Mouse (Mus musculus): ENCODE data around the gene Eva1b.
A peak's percentile ranks its signal among the peaks of the same experiment; 100 is the strongest.

Eva1b gene

DNA sequence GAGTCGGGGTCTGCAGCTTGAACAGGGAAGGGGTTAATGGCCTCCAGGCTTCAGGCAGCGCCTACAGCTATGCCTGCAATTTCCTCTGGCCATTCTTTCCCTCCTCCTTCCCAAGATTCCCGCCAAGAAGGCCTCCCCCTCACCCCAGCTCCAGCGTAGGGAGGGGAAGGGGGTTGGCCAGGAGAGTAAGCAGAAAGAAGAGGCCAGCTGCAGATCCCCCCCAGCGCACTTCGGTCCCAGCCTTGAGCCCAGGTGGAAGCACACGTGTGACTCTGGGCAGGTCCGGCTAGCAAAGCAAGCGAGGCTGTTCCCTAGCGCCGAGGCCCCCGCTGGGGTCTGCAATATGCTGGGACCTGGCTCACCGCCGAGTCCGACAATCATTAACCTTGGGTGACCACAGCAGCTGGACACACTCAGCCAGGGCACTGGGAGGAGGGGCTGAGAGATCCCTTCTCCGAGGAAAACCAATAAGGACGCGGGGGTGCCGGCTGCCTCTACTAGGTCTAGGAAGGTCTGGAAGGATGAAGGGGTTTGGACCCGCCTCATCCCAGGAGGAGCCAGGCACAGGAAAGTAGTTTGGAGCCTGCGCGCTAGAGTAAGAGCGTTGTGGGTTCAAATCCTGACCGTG is at the start of gene Eva1b:
TSS of gene Eva1b (plus strand) at position 212 of the 628 bp plus-strand sequence.
- DNase-seq = peak; percentile 86

DNA sequence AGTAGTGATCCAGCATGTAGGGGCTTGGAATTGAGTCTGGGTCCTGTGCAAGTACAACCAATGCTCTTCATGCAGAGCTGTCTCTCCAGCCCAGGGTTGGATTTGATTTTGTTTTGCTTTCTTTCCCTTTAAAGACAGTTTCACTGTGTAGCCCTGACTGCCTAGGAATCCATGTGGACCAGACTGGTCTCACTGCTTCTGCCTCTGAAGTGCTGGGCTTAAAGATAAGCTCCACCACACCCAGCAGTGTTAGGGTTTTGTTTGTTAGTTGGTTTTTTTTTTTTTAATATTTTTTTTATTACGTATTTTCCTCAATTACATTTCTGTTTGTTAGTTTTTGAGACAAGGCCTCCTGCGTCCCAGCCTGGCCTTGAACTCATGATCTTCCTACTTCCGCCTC is 48.2 kb upstream of the Eva1b start:
- DNase-seq = no peak

DNA sequence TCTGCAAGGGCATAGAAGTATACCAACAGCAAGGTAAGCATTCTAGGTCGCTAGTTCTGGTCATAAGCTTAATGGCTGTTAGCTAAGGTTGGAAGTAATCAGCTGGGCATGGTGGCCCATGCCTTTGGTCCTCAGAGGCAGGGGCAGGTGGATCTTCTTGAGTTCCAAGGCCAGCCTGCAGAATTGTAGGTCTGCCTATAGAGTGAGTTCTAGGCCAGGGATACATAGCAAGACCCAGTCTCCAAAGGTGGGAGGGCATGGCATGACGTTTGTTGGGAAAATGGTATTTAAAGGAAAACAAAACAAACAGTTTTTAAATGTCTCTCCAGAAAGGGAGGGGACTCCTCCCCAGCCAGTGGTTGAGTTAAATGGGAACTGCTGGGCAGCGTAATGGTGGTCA is 46.8 kb upstream of the Eva1b start:
- no peak for DNase-seq

DNA sequence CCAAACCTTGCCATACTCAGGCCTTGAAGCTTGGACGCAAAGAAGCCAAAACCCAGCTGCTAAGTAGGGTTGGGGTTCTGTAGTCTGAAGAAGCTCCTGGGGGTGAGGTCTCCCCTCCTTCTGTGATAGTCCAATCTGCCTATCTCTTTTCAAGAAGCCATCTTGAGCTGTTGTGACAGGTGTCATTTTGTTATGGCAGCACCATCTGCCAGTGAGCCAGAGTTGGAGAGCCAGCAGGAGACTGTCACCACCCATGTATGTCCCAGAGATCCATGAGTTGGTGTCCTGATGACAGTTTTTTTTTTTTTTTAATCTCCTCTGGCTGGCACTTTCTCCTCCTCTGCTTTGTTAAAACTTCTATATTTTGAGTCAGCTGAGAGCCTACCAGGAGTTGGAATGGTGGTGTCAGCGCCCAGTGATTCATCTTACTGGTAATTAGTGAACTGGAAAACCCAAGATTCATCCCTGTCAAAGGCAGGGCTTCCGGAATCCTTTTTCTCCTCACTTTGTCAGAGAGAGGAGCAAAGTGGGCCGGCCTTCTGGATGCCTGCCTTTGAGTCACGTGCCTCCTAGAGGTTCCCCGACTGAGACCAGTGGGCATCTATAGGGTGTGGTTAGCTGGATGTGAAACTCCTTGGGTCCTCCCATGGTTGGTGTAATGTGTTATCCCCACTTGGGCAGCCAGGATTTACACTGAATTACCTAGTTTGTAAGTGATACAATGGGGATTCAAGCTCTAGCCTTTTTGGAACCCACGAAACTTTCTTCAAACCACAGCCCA is 45.3 kb upstream of the Eva1b start:
- DNase-seq = peak; percentile 30

DNA sequence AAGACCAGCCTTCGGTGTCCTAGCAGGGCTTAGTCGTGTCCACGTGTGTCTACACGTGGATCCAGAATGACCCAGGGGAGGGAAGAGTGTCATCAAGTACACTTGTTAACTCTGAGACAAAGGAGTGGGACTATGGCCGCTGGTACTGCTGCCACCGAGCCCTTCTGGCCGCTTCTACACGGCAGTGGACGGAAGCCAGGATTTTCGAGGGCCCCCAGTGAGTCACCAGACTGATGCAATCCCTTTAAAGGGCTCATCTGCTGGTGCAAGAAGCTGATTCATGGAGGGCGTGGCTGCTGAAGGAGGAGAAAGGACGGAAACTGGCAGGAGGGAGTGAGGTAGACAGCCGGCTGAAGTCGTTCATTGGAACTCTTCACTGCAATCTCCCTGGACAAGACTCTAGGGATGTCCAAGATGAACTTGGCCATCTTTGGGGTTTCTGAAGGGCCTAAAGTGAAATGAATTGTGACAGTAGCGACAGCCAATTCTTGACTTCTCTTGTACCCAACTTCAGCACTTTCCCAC is 44.4 kb upstream of the Eva1b start:
- peak; percentile 76 for DNase-seq

DNA sequence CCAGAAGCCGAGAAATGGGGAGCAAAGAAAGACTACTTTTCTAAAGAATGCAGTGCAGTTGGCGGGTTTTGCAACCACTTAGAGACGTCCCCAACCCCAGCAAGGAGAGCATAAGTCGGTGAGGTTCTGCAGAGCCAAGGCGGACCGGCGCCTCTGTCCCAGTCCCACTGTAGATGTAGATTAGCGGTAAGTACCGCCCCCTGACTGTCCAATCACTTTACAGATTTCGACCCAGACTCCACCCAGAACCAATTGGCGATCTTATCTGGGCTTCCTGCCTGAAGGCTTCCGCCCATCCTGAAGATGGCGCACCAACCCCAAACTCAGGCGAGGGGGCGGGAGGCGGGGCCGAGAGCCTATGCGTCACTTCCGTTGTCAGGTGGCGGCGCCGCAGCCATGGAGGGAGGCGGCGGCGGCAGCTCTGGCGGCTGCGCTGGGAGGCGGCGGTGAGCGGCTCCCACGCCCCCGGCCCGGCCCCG is 43.9 kb upstream of the Eva1b start, which contains the start of gene Stk40:
TSS of gene Stk40 (plus strand) at position 368 of the 479 bp plus-strand sequence.
- DNase-seq = peak; percentile 98

DNA sequence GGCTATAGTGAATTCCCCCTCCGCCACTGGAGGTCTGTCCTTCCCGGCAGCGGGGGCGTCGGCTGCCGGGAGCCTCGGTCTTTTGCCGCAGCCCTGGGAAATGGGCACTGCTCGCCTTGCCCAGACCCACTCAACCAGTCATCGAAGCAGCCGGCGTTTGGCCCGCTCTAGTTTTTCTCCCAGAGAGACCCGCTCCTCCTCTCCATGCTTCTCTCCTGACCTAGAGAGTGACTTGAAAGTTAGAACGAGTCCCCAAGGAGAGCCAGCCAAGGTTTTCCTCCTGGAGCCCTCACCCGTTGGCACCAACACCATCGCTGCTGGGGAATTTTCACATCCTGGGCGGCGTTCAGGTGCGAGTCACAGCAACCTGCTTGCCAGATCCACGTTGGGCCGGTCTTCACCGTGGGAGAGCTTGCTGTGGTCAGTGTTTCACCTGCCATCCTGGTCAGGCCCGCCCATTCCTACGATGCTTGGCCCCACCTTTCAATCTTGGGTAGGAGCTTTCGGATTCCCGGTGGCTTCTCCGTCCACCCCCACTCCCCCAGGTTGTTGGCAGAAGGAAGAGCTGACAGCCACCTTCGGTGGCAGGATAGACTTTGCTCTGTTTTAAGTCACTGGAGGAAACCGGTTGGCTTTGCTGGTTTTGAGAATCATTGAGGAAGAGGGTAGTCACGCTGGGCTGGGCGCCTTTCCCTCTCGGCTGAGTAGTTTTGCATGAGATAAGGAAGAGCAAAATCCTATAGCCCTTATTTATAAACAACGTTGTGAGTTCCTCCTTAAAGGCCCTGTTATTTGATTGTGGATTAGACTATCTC is 43.1 kb upstream of the Eva1b start:
- DNase-seq = peak; percentile 34

DNA sequence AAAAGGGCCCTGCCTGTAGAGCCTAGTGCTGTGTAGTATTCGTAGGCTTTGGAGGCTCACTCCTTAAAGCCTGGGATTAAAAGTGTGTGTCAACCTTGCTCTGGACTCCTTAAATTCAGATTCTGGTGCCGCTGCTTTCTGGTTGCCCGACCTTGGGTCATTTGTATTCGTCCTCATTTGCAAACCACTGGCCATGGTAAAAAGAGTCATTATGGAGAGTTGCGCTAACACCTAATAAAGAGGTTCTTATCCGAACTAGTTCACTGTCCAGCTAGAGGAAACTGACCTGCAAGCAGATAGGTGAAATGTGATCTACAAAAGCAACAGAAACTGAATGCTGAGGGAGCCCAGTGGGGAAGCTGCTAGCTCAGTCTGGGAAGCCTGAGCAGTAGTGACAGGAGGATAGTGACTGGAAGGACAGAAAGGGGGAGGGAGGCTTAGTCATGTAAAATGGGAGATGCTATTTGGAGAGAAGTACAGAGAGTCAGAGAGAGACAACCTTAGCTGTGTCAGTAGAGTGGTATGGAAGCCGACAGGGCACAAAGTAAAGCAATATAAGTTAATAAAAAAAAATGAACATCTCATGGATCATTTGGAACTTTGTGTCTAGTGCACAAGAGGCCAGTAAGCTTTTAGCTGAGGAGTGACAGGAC is 42.3 kb upstream of the Eva1b start:
- DNase-seq = no peak

DNA sequence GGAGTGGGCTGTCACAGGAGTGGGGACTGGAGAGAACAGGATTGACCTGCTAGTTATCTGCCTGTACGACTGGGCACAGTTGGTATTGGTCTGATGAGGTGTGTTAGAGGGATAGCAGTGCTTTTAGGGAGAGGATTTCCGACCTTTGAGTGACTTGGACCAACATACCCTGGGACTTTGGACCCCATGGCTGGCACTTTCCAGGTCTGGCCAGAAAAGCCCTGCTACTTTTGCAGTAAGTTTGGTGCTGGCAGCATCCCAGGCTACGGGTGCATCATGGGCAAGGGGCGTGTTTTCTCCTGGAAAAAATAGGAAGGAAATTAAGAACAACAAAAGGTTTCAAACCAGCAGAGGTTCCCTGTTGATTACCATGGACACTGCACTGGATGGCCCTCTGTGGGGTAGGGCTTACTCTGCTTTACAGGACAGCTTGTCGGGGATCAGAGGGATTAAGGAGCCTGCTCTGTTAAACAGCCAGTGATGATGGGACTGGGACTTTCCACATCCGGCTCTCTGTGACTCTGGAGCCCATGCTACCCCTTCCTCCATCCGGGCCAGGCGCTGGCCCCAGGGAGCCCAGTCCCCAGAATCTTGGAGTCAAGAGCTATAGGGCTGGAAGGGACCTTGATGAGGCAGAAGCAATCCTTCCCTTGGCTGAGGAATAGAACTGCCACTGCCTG is 39.3 kb upstream of the Eva1b start:
- DNase-seq = no peak

DNA sequence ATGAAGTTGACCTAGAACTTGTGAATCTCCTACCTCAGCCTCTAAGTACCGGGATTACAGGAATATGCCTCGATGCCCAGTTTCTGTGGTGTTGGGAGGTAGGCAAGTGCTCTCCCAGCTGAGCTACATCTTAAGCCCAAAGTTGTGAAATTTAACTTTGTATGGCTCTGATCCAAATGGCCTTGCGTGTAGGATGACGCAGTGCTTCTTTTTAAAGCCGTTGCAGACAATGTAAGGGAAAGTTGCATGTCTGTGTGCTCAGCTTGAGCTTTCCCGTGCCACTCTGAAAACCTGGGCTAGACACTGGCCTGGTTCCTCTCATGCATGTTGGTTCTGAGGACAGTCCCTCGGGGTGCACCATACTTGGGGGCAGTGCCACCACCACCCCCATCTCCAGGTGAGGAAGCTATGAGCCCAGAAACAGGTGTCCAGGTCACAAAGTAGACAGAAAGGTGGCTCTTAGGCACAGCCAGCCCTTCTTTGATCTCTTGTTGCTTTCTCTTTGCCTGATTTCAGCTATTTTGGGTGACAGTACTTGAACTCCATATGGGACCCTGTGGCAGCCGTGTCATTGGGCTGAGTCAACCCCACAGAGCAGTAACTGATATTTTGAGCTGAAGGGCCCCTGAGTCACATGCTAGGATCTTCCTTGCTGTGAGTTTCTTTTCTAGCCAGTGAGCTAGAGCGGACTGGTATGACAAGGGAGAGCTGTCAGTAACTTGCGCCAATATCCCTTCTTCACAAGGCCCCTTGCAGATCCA is 37.8 kb upstream of the Eva1b start:
- no peak for DNase-seq

DNA sequence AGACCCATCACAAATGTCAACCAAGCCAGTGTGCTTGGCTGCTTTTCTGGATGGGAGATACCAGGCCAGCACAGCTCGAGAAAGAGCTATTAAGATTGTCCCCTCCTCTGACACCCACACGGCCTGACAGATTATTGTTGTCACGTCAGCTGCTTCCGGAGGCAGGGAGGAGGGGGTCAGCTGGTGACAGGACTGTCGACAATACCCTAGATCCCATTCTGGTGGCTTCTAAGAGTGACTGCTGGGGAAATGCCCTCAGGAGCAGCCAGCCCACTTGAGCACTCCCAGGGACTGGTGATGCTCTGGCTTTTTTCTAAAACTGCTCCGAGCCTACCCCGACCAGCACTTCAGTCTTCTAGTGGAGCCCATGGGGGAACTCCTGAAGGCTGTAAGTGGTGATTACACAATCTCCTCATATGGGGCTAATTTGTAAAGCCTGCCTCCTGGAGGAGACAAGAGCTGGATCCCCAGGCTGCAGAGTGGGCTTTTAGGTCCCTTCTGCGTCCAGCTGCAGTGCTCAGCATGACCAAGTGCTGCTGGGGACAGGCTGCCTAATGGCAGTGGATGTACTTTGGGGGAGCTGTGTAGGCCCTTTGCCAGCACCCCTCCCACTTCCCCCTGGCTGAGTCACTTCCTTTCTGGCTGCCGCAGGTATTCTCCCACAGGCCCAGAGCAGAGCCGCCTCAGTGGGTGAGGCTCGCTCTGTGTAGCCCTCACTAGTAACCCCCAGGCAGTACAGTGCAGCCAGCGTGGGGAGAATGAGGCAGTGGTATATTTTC is 37.0 kb upstream of the Eva1b start:
- peak; percentile 47 for DNase-seq

DNA sequence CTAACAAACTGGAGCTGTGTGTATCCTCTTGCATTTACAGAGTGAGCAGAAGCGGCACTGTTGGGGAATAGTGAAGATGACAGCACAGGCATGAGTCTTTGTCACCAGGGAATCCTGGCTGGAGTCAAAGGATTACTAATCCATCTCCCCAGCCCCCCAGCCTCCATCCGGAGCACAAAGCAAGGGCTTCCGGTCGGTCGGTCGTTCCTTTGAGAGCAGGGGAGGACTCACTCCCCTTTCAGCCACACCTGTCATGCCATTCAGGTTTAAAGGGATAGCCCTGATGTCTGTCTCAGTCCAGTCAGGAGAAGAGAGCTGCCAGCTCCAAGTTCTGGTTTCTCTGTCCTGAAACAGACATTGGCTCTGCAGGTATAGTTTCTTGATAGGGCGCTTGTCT is 36.4 kb upstream of the Eva1b start:
- DNase-seq = no peak

DNA sequence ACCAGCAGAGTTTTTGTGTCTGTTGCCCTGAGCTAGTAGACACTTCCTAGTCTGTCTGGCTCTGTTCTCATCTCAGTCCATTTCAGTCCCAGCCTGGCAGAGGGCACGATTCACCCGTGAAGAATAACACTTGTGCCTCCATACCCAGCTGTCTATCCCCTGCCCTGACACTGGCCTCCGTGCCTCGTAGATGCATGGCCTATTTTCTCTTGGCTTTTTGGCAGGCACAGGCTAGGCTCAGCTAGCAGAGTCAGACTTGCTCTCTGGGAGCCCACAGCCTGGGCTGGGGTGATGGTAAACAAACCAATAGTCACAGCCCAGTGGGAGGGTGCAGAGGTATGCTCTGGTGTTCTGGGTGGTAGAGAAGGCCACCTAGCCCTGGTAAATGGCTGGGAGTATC is 34.3 kb upstream of the Eva1b start:
- no peak for DNase-seq

DNA sequence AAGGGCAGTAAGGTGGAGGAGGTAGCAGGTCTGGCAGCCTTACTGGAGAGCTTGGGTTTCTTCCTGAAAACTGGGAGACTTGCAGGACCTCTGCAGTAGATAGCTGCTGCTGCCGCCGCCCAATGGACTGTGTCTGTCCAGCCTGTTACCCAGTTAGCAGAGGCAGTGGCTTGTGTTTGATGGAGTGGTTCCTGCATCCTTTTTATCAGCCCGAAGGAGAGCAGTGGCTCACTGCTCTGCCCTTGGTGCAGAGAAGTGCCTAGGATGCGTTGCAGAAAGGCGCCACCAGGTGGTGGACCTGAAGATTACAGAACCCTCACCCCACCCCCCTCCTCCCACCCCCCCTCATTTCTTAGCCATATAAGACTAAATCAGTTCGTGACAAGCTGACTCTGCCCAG is 33.6 kb upstream of the Eva1b start:
- DNase-seq = peak; percentile 56

DNA sequence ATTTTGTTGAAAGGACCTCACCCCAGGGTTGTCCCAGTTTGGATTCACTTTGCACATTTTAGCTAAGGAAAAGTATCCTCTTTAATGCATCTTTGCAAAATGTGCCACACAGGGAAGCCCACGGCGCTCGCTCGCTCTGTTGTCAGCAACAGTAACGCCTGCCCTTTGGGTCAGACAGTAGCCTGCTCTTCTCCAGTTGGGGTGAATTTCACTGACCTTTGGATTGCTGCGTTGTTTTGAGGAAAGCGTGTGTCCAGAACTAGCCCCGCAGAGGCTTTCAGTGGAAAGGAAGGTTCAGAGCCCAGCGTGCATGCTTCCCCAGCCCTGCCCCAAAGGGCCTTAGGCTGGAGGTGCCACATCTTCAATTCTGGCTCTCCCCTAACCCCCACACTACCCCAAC is 32.1 kb upstream of the Eva1b start:
- no peak for DNase-seq

DNA sequence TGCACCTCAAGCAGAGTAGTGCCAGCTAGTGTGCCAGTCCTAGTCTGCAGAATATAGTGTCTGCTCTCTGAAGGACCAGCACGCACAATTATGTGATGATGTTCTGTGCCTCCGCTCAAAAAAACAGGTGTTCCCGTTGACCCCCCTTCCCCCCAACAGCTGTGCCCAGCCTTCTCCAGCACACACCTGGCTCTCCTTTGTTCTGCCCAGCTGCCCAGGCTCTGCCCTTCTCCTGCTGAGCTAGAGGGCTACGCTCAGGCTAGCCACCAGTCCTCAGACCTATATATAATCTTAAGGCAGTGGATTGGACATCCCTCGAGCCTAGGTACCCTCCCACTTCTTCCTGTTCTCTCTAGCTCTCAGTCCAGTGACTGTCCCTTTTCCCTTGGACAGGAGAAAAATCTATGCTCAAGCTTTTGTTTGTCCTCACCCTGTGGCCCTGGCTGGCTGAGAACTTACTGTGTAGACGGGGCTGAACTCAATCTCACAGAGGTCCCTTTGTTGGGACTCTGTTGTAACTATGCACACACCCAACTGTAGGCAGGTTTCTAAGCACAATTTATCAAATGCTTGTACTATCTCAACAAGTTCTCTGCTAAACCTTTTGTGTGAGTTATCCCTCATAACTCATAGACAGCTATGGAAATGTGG is 31.5 kb upstream of the Eva1b start:
- DNase-seq = no peak

DNA sequence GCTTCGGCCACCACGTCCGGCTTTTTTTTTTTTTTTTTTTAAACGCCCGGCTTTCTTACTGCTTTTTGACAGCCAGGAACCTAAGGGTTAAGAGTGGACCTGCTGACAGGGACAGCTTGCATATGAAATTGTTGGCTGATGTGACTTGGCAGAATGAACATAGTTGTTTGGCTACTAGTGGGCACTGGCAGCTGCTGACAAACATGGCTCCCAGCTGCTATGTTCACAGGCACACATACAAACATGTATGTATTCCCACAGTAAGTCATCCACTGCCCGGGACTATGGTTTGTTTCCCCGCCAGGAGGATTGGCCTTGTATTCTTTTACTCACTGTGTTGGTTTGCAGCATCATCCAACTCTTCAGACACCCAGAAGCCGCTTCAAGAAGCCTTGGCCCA is 30.4 kb upstream of the Eva1b start:
- no peak for DNase-seq

DNA sequence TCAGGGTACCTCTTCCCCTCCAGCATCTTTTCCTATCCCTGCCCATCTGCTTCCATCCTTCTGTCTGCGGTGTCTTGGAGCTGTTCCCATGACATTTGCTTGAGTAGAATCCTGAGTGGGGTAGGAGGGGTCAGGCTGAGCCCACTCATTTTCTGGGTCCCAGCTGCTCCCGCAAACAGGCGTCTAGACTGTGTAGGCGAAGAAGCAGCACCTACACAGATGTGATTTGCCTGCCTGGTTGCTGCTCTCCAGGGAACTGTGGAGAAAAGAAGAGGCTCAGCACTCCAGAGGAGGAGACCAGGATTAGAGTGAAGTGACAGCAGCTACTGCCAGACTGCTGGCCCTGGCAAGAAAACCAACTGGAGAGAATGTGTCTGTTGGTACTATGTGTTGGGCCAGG is 28.9 kb upstream of the Eva1b start:
- DNase-seq = no peak

DNA sequence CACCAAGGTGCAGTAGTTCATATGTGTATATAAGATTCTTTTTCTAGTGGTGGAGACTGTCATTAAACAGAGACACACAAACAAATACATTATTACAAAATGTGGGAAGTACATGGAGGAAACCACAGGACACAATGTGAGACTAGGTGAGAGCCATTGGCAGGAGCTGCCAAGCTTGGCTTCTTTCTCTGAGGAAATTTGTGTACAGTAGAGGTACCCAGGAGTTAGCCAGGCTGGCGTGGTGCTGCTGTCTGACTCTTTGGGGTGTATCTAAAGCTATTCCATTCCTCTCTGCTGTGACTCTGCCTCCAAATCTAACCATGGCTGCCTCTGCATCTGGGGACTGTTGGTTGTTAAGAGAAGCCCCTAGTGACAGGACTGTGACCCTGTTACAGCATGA is 28.5 kb upstream of the Eva1b start:
- no peak for DNase-seq

DNA sequence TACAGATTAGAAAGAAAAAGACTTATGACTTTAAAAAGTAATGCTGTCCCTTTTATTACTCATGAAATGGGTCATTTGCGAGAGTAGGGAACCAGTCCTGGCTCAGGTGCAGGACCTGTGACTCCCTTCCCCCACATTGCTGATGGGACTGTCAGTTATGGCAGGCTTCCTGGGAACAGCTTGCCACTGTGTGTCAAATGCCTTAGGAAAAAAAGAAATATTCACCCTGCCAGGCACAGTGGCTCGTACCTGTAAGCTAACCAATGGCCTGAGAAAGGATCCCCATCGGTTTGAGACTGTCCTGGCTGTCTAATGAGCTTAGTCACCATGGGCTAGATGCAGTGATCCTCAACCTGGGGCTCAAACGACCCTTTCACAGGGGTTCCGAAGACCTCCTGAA is 27.5 kb upstream of the Eva1b start:
- no peak for DNase-seq

All from embryo, embryonic 11 days (tissue).